Mouse (Mus musculus) cerebellum, postnatal 10 days (tissue): ENCODE results near the gene Ttc19.
A peak's percentile ranks its signal among the peaks of the same experiment; 100 is the strongest.
"Not testable (repeated sequence)": the region's sequence is repeated elsewhere in the genome, so short reads cannot be mapped to it uniquely, and the experiment has no call there.

Experiments
- DNase-seq, 2 experiments: peaks; one replicate each; pipeline ENCODE4 v3.0.0; 2021; ENCODE audit warnings: mixed read lengths in 2 of 2

Ttc19 gene

DNA sequence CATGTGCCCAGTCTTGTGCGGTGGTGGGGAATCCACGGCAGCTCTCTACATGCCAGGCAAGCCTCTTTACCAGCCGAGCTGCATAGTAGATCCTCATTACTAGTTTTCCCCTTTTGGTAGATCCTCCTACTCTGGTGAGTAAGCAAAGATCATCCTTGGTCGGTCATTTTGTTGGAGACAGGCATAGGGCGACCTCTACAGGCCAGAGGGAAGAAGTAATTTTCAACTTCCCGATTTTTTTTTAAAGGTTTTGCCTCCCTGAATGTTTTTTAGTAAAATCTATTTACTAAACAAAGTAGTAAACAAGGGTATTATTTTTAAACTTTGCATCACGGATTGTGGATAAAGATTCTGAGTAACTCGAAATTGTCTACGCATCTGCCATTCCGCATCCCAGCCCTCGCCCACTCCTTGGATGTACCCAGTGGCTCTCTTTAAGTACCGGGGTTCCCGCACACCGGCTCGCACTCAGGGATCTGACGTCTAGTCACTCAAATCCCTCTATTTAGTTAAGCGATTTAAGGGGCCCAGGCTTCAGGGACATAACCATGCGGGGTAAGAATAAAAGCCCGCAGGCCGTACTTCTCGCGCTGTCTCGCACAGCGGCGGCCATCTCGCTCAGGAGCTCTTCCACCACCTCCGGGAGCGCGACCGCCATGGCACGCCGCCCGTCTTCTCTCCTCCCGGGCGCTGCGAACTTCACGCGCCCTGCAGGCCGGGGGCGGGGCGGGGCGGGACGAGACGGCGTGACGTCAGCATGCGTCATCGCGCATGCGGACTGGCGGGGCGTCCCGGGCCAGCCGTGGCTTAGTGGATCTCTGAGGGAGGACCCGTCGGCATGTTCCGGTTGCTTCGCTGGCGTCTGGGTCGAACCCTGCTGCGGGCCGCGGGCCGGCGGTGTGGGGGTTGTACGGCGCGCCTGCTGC is at the start of gene Ttc19, which contains the start of gene Zswim7:
Gene Ttc19, plus strand, starts transcription at position 799 of the 926 bp plus-strand sequence.
Gene Zswim7, minus strand, starts transcription at position 701 of the 926 bp plus-strand sequence.
- DNase-seq: peak; percentile 98

DNA sequence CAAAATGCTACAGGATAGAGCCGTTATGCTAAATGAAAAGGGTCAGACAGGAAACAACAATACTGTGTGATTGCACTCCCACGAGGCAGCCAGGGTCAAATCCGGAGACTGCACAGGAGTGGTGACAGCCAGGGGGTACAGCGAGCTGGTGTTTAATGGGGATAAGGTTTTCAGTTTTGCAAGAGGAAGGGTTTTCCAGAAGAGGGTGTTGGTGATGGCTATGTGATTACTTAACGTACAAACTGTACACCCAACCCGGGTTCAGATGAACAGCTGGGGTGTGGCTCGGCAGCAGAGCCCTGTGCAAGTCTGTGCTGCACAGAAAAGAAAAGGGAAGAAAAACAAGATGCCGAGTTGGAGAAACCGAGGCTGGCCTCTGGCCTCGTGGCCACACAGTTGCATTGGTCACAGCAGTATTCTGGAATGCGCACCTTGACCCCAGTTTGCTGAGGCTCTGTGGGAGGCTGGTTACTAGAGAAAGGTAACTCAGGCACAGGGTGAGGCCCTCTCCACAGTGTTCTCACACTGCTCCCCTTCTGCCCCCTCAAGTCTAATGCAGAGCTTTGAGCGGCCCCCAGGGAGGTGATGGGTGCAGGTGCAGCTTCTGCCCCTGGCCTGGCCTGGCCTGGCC is 40.5 kb upstream of the Ttc19 start:
- DNase-seq: no peak

DNA sequence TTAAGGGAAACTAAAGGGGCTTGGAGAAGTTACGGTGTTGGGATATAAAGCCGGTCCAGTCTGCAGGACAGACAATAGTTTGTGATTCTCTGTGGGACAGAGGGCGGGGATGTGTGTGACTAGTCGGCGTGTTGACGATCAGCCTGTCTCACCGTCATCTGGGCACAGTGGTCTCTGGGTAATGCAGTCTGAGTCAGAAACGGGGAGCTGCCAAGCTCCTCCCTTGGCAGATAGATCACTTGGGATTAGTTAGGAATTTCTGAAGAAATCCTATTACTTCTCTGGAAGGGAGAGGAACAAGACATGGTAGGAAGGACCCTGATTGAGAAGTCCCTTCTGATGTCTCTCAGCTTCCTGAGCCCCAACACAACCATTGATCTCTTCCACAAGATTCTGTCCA is 37.4 kb upstream of the Ttc19 start:
- no peak for DNase-seq

DNA sequence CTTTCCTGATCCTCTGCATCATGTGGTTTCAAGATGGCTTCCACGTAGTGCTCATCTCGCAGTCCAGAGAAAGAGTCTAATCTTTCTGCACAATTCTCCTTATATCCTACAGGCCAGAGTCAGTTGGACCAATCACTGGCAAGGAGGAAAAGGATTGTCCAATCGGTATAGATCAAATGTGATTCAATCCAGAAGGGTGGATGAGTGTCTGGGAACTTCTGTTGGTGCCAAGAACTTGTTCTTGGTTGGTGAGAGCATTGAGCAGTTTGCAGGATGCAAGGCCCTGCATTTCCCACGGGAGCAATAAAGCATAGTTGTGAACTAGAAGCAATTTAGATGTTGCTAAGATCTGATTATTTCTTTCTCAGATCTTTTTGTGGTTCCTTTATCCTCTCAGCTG is 36.8 kb upstream of the Ttc19 start:
- no peak for DNase-seq

DNA sequence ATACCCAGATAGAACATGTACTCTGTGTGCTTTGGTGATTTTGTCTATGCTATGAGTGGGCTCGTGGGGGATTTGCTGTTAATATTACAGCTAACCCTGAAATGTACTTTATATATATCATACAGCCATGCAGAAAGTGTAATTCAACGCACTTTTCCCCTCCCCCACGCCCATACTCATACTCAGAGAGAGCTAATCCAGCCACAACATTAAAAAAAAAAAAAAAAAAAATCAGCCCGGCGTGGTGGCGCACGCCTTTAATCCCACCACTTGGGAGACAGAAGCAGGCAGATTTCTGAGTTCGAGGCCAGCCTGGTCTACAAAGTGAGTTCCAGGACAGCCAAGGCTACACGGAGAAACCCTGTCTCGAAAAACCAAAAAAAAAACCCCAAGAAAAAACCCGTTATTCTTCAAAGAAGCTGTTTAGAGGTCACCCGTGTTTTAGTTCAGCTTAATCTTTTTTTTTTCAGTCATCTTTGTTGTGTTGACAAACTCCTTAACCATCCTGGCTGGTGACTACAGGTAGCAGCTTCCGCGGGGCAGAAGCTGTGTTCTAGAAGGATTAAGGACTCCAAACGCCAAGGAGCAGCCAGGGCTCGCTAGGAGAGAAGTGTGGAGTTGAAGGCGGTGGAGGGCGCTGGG is 33.4 kb upstream of the Ttc19 start:
- DNase-seq: no peak

DNA sequence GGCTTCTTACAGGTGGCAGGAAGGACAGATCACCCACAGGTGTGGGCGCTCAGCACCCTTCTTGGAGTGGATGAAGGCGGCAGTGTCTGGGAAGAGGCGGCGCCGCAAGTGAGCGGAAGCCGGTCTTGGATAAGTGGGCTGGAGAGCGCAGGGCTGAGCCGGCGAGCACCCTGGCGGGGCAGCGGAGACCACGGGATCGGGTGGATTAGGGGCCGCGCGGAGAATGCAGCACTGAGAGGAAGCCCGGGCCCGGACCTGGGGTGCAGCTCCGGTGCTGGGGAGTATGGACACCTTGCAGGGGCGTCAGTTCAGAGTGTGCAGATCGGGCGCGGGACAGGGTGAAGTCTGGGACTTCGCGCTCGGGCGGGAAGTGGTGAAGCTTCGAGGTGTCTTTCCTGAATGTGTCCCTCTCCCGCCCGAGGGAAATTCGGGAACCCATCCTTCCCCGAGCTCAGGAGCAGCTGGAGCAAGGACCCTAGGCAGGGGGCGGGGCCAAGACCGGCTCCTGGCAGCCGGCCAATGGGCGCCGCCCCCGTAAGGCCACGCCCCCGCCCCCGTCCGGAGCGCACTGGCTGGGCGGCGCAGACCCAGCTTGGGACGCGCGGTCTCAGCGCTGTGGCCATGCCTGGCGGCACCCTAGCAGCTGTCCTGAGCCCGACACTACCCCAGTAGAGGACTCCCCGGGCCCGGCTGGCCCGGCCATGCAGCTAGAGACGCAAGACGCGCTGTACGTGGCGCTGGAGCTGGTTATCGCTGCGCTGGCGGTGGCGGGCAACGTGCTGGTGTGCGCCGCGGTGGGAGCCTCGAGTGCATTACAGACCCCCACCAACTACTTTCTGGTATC is 32.6 kb upstream of the Ttc19 start, which contains the start of gene Adora2b:
Gene Adora2b, plus strand, starts transcription at position 584 of the 844 bp plus-strand sequence.
- peak; percentile 68 to 75 for DNase-seq

DNA sequence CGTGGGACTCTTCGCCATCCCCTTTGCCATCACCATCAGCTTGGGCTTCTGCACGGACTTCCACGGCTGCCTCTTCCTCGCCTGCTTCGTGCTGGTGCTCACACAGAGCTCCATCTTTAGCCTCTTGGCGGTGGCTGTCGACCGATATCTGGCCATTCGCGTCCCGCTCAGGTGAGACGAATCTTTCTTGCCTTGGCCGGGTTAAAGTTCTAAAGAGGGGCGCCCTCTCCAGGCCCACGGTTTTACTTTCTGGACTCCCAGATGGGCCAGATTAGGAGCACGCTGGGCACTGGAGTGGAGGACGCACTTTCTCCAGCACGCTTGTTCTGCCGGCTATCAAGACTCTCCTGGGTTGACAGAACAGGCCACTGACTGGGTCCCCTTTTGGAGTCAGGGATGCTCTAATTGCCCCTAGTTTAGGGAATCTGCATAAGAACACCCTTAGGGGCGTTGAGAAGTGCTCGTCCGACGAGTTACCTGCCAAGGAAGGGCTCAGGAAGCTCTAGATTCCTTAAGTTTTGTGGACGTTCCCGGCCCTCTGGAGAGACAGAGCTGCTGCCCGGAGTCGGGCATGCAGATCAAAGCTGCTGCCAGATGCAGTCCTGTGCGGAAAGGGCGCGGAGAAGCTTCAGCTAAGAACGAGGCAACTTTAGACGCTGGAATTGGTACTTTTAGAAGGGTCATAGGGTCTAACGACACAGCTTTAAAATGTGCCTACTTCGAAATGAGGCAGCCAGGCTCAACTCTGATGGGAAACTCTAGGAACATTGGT is 31.8 kb upstream of the Ttc19 start:
- peak; percentile 52 to 56 for DNase-seq

DNA sequence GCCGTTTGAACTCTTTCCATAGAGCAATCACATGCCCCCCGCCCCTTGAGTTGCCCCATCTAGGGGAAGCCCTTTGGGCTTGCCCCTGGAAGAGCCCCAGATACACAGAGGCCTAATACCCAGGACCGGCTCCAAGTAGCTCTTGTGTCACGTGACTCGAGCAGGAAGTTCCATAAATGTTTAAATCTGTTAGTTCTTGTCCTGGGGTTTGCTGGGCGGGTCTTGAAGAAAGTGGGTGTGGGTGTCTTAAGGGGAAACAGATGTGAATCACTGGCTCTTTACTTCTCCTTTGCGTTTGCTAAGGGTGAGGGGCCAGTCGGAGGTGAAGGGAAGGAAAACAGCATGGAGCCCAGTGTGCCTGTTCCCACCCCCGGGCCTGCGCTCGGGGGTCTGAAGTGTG is 30.2 kb upstream of the Ttc19 start:
- DNase-seq: no peak

DNA sequence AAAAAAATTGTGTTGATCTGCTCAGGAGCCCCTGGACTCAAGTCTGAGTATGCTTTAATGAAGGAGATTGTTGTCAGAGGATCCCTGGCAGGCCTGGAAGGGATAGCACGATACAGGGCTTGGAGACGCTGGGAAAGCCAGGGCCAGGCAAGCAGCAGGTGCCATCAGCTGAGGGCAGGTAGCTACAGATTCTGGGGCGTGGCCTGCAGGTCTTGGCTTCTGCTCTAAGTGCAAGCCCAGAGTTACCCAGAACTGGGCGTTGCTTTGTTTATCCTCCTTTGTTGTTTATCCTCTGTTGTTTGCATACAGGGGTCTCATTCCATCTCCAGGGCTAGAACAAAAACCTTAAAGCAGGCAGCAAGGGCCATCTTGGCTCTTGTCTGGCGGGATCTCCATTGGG is 27.9 kb upstream of the Ttc19 start:
- DNase-seq: no peak

DNA sequence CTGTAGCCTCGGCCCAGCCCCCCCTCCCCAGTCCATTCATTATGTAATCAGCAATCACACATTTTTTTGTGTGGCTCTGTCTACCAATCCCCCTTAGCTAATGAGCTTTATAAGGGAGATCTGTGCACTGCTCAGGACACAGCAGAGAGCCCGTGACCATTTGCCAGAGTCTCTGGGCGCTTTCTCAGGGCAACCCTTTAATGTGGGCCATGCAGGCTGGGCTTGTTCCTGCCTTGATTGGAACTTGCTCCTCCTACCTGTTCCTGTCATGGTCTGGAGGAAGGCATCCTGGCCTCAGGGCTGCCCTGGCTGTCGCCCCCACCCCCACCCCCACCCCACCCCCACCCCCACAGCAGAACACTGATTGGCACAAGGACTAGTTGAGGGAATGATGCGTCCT is 22.1 kb upstream of the Ttc19 start:
- no peak for DNase-seq

DNA sequence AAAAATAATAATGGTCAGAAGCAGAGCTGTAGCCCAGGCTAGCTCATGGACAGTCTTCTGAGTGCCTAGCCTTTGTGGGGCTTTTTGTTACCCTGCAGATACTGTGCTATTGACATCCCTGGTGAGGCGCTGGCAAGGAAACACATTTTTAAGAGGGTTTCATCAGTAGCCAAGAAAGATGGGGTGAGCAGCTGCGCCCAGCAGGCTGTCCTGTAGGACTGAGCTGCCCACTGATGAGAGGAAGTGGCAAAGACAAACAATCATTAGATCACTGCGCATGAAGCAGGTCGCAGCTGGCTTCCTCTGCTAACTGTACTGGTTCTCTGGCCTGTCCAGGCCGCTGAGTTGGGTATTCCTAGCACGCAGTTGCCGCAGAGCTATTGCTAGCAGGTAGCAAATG is 17.7 kb upstream of the Ttc19 start:
- peak; percentile 38 to 64 for DNase-seq

DNA sequence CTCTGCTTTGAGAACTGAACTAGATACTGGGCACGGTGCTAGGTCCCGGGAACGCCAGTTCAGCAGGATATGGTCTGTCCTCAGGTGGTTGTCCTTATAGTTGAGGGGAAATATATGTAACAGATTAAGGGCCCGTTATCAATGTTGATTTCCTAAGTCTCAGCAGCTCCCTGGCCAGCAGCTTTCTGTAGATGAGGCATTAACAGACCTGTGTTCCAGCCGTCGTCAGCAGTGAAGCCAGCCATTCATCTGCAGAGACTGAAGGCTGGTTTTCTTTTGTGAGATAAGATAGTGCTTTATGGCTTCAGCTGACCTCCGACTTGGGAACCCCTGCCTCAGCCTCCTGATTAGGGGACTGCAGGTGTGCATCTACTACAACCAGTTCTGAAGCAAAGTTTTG is 17.3 kb upstream of the Ttc19 start:
- no peak for DNase-seq

DNA sequence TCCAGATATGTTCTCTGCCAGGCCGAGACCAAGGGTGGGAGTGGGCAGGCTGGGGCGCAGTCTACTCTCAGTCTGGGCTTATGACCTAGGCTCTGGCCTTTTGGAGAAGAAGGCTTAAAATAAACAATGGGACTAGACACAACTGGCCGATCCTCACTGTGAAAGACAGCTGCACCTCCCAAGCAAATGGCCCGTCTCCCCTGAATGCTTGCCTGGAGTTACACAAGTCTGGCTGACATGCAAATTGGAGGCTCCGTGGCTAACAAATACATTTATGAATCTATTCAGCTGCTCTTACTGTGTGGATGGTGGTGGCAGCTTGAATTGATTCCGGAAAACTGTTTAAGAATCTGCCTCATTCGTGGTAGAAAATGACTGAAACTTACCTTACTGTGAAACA is 15.6 kb upstream of the Ttc19 start:
- DNase-seq: no peak

DNA sequence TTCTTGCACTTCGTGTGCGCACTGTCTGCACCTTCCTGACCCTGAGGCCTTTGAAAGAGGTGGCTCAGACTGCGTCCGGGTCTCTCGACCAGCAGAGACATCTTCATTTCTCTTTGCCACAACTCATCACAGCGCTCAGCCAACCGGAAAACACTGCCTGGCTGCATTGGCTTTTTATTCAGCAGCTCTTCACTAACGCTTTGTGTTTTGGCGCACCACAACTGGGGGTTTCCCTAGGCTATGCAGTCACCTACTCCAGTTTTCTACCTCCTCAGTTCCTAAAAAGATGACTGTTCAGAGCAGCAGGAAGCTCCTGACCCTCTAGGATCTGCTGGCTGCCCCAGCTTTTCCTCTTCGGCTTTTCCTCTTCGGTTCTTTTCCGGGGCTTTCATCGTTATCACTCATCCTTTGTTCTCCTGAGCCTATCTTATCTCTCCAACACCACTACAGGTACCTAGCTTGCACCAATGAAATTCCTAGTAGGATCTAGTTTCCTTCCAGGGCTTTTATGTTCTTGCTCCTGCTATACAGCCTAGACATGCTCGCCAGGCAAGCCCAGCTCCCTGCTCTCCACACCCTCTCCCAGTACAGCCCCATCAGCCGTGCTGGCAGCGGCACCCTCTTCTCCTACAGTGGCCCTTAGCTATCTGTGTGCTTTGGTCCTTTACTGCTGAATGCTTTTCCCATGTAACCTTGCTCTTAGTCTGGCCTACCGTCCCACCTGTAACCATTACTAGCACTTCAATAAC is 14.6 kb upstream of the Ttc19 start:
- peak in 1 of 2 experiments; percentile 55 for DNase-seq

DNA sequence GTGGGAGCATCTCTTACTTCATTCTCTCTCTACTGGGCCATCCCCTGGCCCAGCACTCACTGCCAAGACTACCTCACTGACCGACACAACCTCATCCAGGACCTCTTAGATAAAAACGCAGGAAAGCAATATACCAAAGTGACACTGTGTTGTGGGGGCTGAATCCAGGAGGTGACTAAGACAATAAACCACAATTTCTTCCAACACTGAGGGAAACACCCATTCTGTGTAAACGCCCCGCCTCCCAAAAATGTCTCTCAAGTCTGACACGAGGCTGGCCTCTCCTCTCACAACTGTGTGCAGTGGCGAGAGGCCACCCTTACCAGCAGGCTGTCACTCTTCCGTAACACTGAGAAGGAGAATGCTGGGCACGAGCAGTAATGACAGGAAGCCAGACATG is 12.9 kb upstream of the Ttc19 start:
- DNase-seq: no peak

DNA sequence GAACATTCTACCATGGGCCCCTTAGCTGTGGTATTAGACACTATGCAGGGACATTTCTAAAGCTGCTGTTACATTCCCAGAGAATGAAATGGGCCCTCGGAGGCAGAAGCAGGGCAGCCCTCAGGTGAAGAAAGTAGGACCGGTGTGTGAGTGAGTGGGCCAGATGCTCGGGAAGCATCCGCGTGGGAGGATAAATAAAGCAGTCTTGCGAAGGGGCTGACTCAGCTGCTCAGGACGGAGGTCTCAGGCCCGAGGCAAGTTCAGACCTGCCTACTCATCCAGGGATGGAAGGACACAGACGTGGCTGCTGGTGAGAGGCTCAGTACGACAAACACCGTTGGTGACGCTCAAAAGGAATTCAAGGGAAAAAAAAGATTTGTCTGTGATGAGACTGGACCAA is 12.2 kb upstream of the Ttc19 start:
- no peak for DNase-seq

DNA sequence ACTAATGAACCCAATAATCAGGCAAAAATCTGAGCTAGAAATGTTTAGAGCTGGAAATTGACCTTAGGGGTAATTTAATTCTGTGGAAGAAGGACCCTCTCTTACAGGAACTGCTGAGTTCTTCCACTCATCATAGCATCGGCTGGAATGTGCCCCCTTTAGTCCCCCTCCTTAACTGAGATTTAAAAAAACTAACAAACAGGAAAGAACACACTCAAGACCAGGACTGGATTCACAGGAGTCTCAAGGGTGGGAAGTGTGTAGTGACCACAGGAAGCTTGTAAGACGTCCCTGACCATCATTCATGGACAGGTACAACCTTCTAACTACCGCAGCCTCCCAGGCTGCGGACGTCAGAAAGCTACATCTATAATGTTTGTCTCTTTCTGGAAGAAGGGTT is 10.4 kb upstream of the Ttc19 start:
- no peak for DNase-seq

DNA sequence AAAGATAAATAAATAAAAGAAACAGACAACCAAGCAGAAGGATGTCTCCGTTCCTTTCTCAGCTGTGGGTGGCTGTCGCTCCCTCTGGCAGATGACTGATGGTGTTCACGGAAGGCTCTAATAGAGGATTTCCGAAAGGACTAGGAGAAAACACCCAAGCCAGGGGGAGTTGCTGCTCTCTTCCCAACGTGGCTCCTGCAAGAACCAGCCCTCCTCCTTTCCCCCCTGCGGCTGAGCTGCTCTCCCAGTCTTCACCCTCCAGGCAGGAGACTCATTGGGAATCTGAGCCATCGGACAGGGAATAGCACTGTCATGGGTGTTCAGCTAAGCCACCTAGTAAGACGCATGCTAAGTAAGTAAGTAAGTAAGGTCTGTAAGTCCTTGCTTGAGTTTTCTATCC is 4.2 kb upstream of the Ttc19 start:
- no peak for DNase-seq

DNA sequence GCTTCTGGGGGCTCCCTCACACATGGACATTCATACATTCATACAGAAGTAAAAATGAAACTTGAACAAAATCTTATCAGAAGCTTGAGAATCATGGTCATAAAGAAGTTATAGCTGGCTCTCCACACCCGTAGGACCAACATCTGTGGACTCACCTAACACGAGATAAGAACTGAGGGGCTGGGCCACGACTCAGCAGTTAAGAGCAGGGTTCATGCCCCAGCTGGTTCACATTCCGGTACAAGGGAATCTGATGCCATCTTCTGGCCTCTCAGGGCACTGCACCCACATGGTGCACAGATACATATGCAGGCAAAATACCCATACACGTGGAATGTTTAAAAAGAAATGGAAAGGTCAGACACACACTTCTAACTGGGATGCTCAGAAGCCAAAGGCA is 3.2 kb upstream of the Ttc19 start:
- DNase-seq: peak; percentile 80 to 86

DNA sequence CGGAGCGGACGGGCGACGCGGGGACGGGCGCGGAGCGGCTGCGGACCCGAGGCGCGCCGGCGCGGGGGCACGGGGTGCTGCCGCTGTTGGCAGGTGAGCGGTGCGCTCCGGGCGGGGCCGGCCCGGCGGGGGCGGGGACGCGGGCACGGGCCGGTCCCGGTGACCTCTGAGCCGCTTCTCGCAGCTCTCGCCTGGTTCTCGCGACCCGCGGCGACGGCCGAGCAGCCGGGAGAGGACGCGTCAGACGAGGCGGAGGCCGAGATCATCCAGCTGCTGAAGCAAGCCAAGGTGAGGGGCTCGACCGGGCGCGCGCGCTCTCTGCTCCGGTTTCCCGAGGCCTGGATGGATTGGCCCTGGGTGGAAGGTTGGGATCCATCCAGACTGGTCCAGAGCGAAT is 326 bp downstream of the Ttc19 start:
- DNase-seq: no peak

DNA sequence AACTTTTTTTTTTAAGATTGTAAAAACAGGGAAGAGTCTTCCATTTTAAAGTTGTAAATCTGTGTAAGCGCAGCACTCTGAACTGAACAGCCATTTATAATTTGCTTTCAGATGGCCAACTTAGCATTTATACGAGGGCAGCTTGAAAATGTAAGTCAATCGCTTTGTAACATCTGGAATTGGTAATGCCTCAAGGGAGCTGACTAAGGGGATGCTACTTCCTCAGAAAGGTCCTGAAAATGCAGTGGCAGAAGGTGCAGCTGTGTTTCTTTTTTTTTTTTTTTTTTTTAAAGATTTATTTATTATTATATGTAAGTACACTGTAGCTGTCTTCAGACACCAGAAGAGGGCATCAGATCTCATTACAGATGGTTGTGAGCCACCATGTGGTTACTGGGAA is 2.7 kb downstream of the Ttc19 start:
- not testable (repeated sequence) for DNase-seq
